Mouse (Mus musculus) limb, embryonic 13.5 days (tissue): Measurements from ENCODE around the gene Gstt4. TPM values are rescaled to one million over a fixed set of nuclear protein-coding genes. Genes with fewer than 3 reads are reported as not detected.
"Not testable (repeated sequence)": the region's sequence is repeated elsewhere in the genome, so short reads cannot be mapped to it uniquely, and the experiment has no call there.

Source experiments
- ATAC-seq: fragments of 200-750 bp; cut with Nextera tagmentation; 2 replicates; pipeline ENCODE4 v1.8.0; 2017; ENCODE audit warnings: low read depth, moderate number of reproducible peaks, moderate TSS enrichment; ENCODE audit not compliant: low FRiP score
- H3K27ac ChIP-seq: fragments of 300-500 bp; sonication (generic); 2 replicates; pipeline ENCODE4 v1.5.1; 2015; ENCODE audit warnings: inconsistent platforms, mild to moderate bottlenecking, moderate library complexity
- H3K27me3 ChIP-seq: fragments of 300-500 bp; sonication (generic); 2 replicates; pipeline ENCODE4 v1.6.1; 2015; ENCODE audit warnings: mild to moderate bottlenecking, inconsistent platforms
- H3K36me3 ChIP-seq: fragments of 300-500 bp; sonication (generic); 2 replicates; pipeline ENCODE4 v1.6.1; 2015; ENCODE audit warnings: inconsistent platforms, mild to moderate bottlenecking, moderate library complexity
- H3K4me1 ChIP-seq: fragments of 300-500 bp; sonication (generic); 2 replicates; pipeline ENCODE4 v1.6.1; 2015; ENCODE audit warnings: inconsistent platforms
- H3K4me2 ChIP-seq: fragments of 300-500 bp; sonication (generic); replicated peaks from 2 replicates; pipeline ENCODE4 v1.6.1; 2015; ENCODE audit warnings: inconsistent platforms, mild to moderate bottlenecking, moderate library complexity
- H3K4me3 ChIP-seq: fragments of 300-500 bp; sonication (generic); 2 replicates; pipeline ENCODE4 v1.5.1; 2015; ENCODE audit warnings: moderate library complexity, mild to moderate bottlenecking, inconsistent platforms
- H3K9ac ChIP-seq: fragments of 300-500 bp; sonication (generic); 2 replicates; pipeline ENCODE4 v1.6.1; 2015; ENCODE audit warnings: mild to moderate bottlenecking, inconsistent platforms
- H3K9me3 ChIP-seq: fragments of 300-500 bp; sonication (generic); 2 replicates; pipeline ENCODE4 v1.6.1; 2016; ENCODE audit warnings: inconsistent platforms
- WGBS: fragments of 180-500 bp; shearing (Covaris S2); methylation state at CpG from one replicate; pipeline ENCODE4 v1.1.7; 2015; 5-methylcytosine and 5-hydroxymethylcytosine counted together
- polyA plus RNA-seq: library from polyadenylated mRNA; unstranded; fragments of >200 nt; fragmentation: Nextera tagmentation; extraction: Ambion mirVana; gene quantifications from 2 replicates; pipeline ENCODE4 v1.2.1, GENCODE M21; 2015

The Gstt4 gene
- not detected in 2 replicates for polyA plus RNA-seq

DNA sequence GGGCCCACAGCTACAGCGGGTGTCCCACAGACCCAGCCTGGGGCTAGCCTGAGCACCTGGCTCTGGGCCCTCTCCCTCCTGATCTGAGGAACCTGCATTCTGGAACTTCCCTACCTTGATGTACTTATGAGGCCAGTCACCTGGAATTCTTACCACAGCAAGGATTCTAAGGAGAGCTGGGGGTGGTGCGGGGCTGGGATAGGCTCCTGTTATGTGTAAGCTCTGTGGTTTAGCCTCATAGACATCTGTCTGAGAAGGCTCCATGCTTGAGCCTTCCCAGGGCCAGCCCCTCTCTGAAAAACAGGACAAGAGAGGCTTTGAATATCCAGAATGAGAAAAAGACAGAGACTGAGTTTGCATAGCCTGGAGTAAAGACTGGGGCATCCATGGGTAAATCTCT, at the start of gene Gstt4:
TSS of gene Gstt4 (minus strand) at position 101 of the 400 bp plus-strand sequence.
- peaks cover 3% of the 10 kb centered on the region; the same call in 1 of the 2 replicates for H3K4me1 ChIP-seq
- H3K9ac ChIP-seq: no peak within 1 kb of the TSS
- no peaks in the 10 kb centered on the region for H3K27me3 ChIP-seq
- H3K4me2 ChIP-seq: no peak within 1 kb of the TSS
- no peaks in the 10 kb centered on the region for H3K36me3 ChIP-seq
- 92% methylated on average over 2 of the region's 2 CpGs for WGBS
- H3K4me3 ChIP-seq: no peak within 1 kb of the TSS
- no peaks in the 10 kb centered on the region for H3K9me3 ChIP-seq
- ATAC-seq: no peak
- H3K27ac ChIP-seq: no peak within 1 kb of the TSS

DNA sequence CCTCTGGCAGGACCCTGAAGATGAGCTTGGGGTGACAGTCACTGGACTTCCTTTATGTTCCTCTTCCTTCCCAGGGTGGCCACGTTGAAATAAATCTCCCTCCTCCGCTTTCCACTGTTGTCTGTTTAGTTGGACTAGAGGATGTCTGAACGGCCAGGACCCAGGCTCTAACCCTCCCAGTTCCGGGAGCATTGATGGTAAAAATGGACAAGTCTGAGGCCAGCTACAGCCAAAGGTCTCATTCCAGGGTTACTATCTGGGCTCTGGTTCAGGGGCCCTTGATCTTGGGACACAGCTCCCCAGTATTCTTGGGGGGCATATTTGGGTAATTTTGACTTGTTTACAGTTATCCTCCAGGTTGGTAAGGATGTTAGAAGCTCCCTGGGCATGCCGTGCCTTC, 39.2 kb upstream of the Gstt4 start:
- no peak for ATAC-seq
- no peak overlapping the region for H3K27ac ChIP-seq
- WGBS: 82% methylated on average over 5 of the region's 5 CpGs

DNA sequence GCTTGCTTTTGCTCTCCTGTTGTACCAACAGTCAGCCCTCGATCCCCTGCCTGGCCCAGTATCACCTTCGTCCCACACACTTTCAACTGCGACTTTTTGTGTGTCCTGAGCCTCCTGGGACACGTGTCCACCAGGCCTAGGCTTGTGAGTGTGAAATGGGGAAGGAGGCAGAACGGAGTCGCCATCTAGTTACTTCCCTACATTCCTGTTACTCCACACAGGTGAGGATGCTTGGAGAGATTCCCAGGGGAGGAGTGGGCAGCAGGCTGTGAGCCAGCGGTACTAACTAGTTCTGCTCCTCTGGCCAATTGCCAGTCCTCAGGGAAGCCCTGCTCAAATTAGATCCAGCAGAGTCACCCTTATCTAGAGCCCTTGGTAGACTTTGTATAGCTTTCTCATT, 38.4 kb upstream of the Gstt4 start:
- peaks cover 21% of the 10 kb centered on the region for H3K36me3 ChIP-seq
- 37% methylated on average over 7 of the region's 7 CpGs for WGBS
- H3K4me1 ChIP-seq: peaks cover 19% of the 10 kb centered on the region
- peak overlapping the region; percentile 78; the same call in 1 of the 2 replicates for H3K4me3 ChIP-seq
- peak overlapping the region; percentile 95; the same call in 1 of the 2 replicates for H3K27ac ChIP-seq
- H3K9me3 ChIP-seq: no peaks in the 10 kb centered on the region
- no peaks in the 10 kb centered on the region for H3K27me3 ChIP-seq
- no peak for ATAC-seq
- H3K4me2 ChIP-seq: peak overlapping the region; percentile 85
- H3K9ac ChIP-seq: peak overlapping the region; percentile 9; the same call in 1 of the 2 replicates

More for the DNA sequence above, 39.2 kb upstream of the Gstt4 start:
- Histone ChIP-seq H3K9ac (no peak overlapping the region), H3K4me2 (no peak overlapping the region), H3K4me1 (peaks cover 19% of the 10 kb centered on the region), H3K9me3 (no peaks in the 10 kb centered on the region), H3K4me3 (no peak overlapping the region), H3K36me3 (peaks cover 19% of the 10 kb centered on the region), H3K27me3 (no peaks in the 10 kb centered on the region)

DNA sequence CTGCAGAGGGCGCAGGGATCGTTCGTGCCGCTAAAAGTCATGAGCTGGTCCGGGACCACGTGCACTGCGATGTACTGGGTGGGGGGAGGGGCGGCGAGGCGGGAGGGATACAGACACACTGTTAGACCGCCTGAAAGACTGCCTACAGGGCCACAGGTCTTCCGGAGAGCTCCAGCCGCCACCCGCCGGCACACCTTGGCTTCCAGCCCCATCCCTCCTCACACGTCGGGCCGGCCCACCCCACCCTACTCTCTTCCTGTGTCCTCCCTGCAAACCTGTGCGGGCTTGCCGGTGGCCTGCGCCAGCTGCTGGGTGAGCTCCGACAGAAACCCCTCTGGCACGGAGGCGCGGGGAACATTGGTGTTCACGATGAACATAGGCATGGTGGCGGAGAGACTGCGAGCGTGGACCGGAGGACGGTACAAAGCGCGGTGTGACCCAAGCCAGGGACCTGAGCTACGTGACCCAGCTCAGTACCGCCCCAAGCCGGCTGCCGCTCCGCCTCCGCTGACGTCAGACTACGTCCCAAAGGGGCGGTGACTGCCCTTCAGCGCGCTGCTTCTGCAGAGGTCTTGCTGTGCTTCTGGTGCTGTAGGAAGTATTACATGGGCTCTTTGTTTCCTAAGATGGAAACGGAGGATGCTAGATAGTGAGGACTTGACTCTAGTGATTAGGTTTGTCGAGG, 37.6 kb upstream of the Gstt4 start, which contains the start of gene Mif:
TSS of gene Mif (minus strand) at position 455 of the 685 bp plus-strand sequence.
- H3K4me3 ChIP-seq: peak within 1 kb of the TSS; percentile 78
- peak within 1 kb of the TSS; percentile 89 for H3K9ac ChIP-seq
- H3K9me3 ChIP-seq, H3K27me3 ChIP-seq: not testable (repeated sequence)
- peak; percentile 97 for ATAC-seq
- H3K4me1 ChIP-seq: peaks cover 19% of the 10 kb centered on the region
- under 1% methylated on average over 46 of the region's 46 CpGs for WGBS
- H3K4me2 ChIP-seq: peak within 1 kb of the TSS; percentile 85
- peak within 1 kb of the TSS; percentile 95 for H3K27ac ChIP-seq
- H3K36me3 ChIP-seq: peaks cover 21% of the 10 kb centered on the region

DNA sequence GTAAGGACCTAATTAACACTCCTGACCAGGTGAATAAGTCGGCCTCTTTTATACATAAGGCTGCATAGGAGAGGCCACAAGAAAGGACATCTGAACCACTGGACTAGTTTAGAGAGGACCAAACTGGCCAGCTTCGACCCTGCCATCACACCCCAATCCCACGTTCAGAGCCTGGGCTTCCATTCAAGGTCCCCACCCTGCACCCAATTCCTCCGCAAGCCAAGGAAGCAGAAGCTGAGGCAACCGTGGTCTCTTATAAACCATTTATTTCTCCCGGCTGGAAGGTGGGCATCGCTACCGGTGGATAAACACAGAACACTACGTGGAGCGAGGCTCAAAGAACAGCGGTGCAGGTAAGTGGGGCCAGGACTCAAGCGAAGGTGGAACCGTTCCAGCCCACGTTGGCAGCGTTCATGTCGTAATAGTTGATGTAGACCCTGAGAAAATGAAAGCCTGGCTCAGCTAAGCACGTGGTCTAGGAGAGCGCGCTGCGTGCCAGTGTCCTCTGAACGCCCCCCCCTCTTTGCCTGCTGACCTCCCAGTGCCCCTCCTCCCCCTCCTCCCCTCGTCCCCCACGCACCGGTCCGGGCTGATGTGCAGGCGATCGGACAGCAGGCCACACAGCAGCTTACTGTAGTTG, 36.9 kb upstream of the Gstt4 start:
- Histone ChIP-seq H3K9me3 (no peaks in the 10 kb centered on the region), H3K36me3 (peaks cover 21% of the 10 kb centered on the region), H3K27me3 (no peaks in the 10 kb centered on the region), H3K4me3 (peak overlapping the region; percentile 78), H3K9ac (peak overlapping the region; percentile 89), H3K4me1 (peaks cover 19% of the 10 kb centered on the region), H3K27ac (peak overlapping the region; percentile 95), H3K4me2 (peak overlapping the region; percentile 85)
- ATAC-seq: peak; percentile 71
- 2% methylated on average over 27 of the region's 27 CpGs for WGBS

DNA sequence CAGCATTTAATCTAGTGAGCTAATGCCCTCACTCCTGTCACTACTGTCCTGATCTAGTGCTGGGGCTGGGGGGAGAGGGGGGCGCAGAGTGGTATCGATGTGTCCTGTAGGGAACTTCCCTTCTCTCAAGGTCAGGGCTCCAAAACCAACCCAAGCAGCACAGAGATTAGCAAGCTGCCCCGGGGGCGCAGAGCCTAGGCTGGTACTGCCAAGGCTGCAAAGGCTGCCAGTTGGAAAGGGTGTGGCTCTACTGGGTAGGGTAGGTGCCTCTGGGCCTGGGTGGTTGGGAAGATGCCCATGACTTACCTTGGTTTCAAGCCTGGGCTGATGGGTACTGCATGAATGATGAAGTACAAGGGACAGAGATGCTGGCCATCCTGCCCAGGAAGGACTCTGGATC, 35.3 kb upstream of the Gstt4 start:
- Histone ChIP-seq H3K27ac (no peak overlapping the region), H3K4me3 (no peak overlapping the region), H3K9me3 (no peaks in the 10 kb centered on the region), H3K36me3 (peaks cover 21% of the 10 kb centered on the region), H3K9ac (no peak overlapping the region), H3K4me1 (peaks cover 19% of the 10 kb centered on the region), H3K4me2 (peak overlapping the region; percentile 85; the same call in 1 of the 2 replicates), H3K27me3 (no peaks in the 10 kb centered on the region)
- WGBS: 95% methylated on average over 4 of the region's 4 CpGs
- ATAC-seq: no peak

DNA sequence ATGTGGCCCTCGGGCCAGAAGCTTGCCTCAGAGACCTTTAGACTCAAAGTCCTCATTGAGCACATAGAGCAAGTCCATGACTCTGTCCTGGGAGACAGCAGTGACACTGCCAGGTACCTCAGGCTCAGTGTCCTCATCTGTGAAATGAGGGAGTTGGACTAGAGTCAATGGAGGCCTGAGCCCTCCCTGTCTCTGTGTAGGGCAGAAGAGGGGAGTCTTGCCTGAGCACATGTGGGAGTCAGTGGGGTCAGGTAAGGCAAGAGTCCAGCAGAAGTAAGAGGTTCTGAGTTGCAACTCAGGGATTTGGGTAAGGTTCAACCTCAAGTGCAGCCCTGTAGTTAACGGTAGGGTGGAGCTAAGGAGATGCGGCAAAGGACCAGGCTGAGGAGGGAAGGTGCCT, 34.6 kb upstream of the Gstt4 start:
- Histone ChIP-seq H3K9ac (no peak overlapping the region), H3K27ac (no peak overlapping the region), H3K4me3 (no peak overlapping the region), H3K27me3 (no peaks in the 10 kb centered on the region), H3K4me2 (no peak overlapping the region), H3K4me1 (peaks cover 19% of the 10 kb centered on the region), H3K9me3 (no peaks in the 10 kb centered on the region), H3K36me3 (peaks cover 21% of the 10 kb centered on the region)
- WGBS: 80% methylated on average over 3 of the region's 3 CpGs
- ATAC-seq: no peak

DNA sequence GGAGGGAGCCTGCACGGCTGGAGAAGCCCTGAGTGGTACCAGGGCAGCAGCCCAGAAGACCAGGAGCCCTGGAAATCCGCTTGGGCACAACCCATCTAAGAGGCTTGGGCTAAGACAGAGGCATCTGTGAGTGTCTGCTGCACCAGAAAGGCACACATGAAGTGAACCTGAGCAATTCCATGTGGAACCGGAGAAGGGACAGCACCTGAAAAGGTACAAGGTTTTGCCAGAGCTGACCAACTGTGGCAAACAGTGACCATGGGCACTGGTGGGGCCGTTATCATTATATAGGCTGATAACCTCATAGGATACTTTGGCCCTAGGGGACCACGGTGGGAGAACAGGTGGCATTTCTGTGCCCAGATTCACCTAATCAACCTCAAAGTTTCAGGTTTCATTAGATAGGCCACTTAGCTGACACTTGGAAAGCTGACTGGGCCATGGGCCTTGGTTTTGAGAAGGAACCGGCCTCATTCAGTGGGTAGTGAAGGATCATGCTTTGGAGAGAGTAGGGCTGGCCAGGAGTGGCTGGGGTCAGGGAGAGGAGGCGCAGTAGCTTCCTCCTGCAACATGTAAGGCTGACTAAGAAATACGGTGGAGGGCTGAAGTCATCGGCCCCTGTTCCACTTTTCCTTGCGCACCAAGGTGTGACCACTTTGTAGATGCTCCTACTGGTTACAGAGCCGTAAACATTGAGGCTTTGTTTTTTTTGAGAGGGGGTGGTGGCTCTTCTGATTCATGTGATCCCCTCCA, 34.0 kb upstream of the Gstt4 start:
- Histone ChIP-seq H3K4me3 (no peak overlapping the region), H3K27me3 (no peaks in the 10 kb centered on the region), H3K9me3 (no peaks in the 10 kb centered on the region), H3K4me1 (peaks cover 25% of the 10 kb centered on the region), H3K4me2 (no peak overlapping the region), H3K27ac (no peak overlapping the region), H3K36me3 (peaks cover 21% of the 10 kb centered on the region), H3K9ac (no peak overlapping the region)
- no peak for ATAC-seq
- 81% methylated on average over 11 of the region's 11 CpGs for WGBS

DNA sequence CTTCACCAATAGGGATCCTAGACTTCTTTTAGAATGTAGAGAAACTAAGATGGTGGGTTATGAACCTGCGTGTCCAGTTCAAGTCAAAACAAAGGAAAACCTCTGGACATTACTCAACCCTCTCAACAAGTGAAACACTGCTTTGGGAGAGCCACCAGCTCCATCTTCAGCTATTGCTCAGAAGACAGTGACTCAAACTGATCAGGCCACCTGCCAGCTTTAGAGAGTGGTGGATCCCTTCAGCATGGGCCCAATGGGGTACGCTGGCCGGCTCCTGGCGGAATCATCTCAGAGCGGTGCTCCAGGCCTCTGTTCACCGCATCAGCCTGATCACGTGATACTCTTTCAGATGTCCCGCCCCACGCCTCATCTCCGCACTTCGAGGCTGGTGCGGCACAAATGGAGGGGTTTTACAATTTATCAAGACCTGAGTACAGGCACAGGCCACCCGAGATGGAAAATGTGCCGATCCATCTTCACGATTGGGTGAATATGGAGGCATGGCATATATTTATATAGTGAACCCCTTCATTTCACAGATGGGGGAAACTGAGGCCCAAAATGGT, 33.2 kb upstream of the Gstt4 start:
- H3K4me3 ChIP-seq: no peak overlapping the region
- H3K4me2 ChIP-seq: no peak overlapping the region
- H3K9me3 ChIP-seq: no peaks in the 10 kb centered on the region
- no peaks in the 10 kb centered on the region for H3K27me3 ChIP-seq
- H3K9ac ChIP-seq: no peak overlapping the region
- H3K36me3 ChIP-seq: peaks cover 21% of the 10 kb centered on the region
- H3K4me1 ChIP-seq: peaks cover 26% of the 10 kb centered on the region
- H3K27ac ChIP-seq: no peak overlapping the region
- ATAC-seq: no peak
- WGBS: 90% methylated on average over 15 of the region's 15 CpGs

DNA sequence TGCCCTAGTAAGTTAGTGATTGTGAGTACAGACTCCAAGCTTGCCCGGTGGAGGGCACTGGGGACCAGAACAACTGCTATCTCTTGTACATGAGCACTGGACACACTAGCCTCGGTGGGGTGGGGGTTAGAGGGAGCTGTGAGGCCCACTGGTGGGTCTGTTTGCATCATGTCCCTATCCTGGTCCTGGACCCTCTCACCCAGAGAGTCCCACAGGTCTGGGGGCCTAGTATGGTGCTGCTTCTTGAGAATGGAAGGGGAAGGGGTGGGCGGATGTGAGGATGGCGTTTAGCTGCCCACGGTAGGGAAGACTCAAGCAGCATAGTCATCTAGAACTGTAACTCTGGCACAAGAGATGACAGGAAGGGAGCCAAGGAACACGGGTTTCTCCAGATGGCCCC, 32.4 kb upstream of the Gstt4 start:
- Histone ChIP-seq H3K9me3 (no peaks in the 10 kb centered on the region), H3K27me3 (no peaks in the 10 kb centered on the region), H3K27ac (no peak overlapping the region), H3K4me2 (no peak overlapping the region), H3K4me3 (no peak overlapping the region), H3K9ac (no peak overlapping the region), H3K4me1 (peaks cover 25% of the 10 kb centered on the region), H3K36me3 (peaks cover 21% of the 10 kb centered on the region)
- ATAC-seq: no peak
- 84% methylated on average over 6 of the region's 6 CpGs for WGBS

DNA sequence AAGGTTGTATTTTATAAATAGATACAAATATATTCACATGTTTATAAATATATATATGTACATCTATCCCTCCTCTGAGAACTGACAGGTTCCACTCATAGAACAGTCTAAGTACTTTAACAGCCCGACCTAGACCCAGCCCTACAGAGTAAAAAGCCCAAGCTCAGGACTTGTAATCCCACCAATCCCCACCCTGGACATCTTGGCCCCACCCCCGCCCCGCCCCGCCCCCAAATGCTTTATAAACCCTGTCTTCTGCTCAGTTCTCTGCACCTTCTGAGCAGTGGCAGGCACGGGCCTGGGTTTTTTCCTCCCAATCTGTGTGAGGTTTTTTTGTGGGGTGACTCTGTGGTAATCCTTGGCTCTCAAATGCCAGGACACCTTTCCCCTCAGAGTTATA, 31.8 kb upstream of the Gstt4 start:
- Histone ChIP-seq H3K4me2 (no peak overlapping the region), H3K9ac (no peak overlapping the region), H3K4me1 (peaks cover 24% of the 10 kb centered on the region), H3K27me3 (no peaks in the 10 kb centered on the region), H3K36me3 (peaks cover 21% of the 10 kb centered on the region), H3K27ac (no peak overlapping the region), H3K9me3 (no peaks in the 10 kb centered on the region), H3K4me3 (no peak overlapping the region)
- no peak for ATAC-seq
- 54% methylated on average over 5 of the region's 5 CpGs for WGBS

DNA sequence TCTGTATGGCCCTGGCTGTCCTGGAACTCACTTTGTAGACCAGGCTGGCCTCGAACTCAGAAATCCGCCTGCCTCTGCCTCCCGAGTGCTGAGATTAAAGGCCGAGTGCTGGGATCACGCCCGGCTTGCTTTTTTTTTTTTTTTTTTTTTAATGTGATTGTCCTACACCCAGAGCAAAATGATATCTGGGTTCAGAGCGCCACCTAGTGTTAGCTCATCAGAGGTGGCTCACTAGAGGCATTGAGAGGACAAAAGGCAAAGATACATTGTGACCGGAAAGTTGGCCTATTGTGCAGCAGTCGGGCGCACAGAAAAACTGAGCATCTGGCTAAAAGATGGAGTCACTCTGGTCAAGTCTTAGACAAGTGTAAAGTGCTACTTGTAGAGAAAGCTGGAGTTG, 31.1 kb upstream of the Gstt4 start:
- no peak overlapping the region for H3K27ac ChIP-seq
- H3K9me3 ChIP-seq: no peaks in the 10 kb centered on the region
- peaks cover 20% of the 10 kb centered on the region for H3K36me3 ChIP-seq
- no peak overlapping the region for H3K9ac ChIP-seq
- 36% methylated on average over 10 of the region's 10 CpGs for WGBS
- H3K4me1 ChIP-seq: peaks cover 17% of the 10 kb centered on the region
- H3K4me2 ChIP-seq: no peak overlapping the region
- ATAC-seq: no peak
- no peaks in the 10 kb centered on the region for H3K27me3 ChIP-seq
- H3K4me3 ChIP-seq: no peak overlapping the region
